Mouse (Mus musculus) bone marrow macrophage, adult 2 months (primary cell): ENCODE data around the gene Ccdc167.

ENCODE experiments used
- CTCF ChIP-seq: IDR thresholded peaks from 2 replicates; pipeline ENCODE4 v1.5.1; 2012; ENCODE audit warnings: low read depth, mild to moderate bottlenecking, low read length, moderate library complexity
- POLR2A ChIP-seq: IDR thresholded peaks from 2 replicates; pipeline ENCODE4 v1.6.1; 2012; ENCODE audit warnings: mild to moderate bottlenecking, low read depth, low read length, borderline replicate concordance

DNA sequence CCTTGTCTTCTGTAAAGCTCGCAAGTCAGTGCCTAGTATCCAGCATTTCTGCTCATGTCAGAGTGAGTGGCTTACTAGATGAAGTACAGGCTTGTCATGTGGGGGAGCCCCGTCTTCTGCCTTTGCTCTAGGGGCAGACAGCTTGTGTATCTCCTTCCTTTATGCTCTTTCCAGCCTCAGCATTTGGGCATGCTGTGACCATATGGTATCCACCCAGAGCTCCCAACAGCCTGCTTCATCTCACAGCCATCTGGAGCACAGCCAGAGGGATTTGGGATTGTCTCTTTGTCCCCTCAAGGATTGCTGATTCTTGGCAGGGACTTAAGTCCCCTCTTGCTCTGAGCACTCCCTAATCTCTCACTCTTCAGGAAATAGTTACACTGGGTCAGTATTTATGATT lies 36.7 kb downstream of the Ccdc167 start:
- TF ChIP-seq POLR2A (no peak), CTCF (no peak)
